Mouse (Mus musculus) embryonic facial prominence, embryonic 11.5 days (tissue): ENCODE measurements around the gene Uggt2. TPM values are rescaled to one million over a fixed set of nuclear protein-coding genes. Genes with fewer than 3 reads are reported as not detected.

ENCODE experiments used
- ATAC-seq: fragments of 200-750 bp; cut with Nextera tagmentation; replicated peaks from 2 replicates; pipeline ENCODE4 v1.8.0; 2017; ENCODE audit warnings: low read depth; ENCODE audit not compliant: insufficient number of reproducible peaks, low FRiP score, low TSS enrichment
- DNase-seq: peaks from one replicate; pipeline ENCODE4 v3.0.0-alpha.2; 2015; ENCODE audit warnings: low spot score
- H3K27ac ChIP-seq: fragments of 300-500 bp; sonication (generic); replicated peaks from 2 replicates; pipeline ENCODE4 v1.5.1; 2014; ENCODE audit warnings: mild to moderate bottlenecking, low read depth, low read length, control low read depth
- H3K27me3 ChIP-seq: fragments of 300-500 bp; sonication (generic); 2 replicates; pipeline ENCODE4 v1.6.1; 2014; ENCODE audit warnings: mild to moderate bottlenecking, low read length, moderate library complexity, mixed read lengths; ENCODE audit not compliant: control insufficient read depth, insufficient read depth
- H3K36me3 ChIP-seq: fragments of 300-500 bp; sonication (generic); replicated peaks from 2 replicates; pipeline ENCODE4 v1.6.1; 2014; ENCODE audit warnings: low read depth, mild to moderate bottlenecking, low read length, moderate library complexity, mixed read lengths; ENCODE audit not compliant: control insufficient read depth, insufficient read depth
- H3K4me1 ChIP-seq: fragments of 300-500 bp; sonication (generic); 2 replicates; pipeline ENCODE4 v1.6.1; 2014; ENCODE audit warnings: low read length, mixed read lengths; ENCODE audit not compliant: control insufficient read depth, insufficient read depth
- H3K4me2 ChIP-seq: fragments of 300-500 bp; sonication (generic); 2 replicates; pipeline ENCODE4 v1.6.1; 2014; ENCODE audit warnings: low read depth, mild to moderate bottlenecking, control low read depth, low read length, moderate library complexity
- H3K4me3 ChIP-seq: fragments of 300-500 bp; sonication (generic); 2 replicates; pipeline ENCODE4 v1.5.1; 2014; ENCODE audit warnings: low read depth, low read length, control low read depth
- H3K9ac ChIP-seq: fragments of 300-500 bp; sonication (generic); replicated peaks from 2 replicates; pipeline ENCODE4 v1.6.1; 2014; ENCODE audit warnings: mild to moderate bottlenecking, control low read depth, low read length
- H3K9me3 ChIP-seq: fragments of 300-500 bp; sonication (generic); replicated peaks from 2 replicates; pipeline ENCODE4 v1.6.1; 2016; ENCODE audit warnings: mild to moderate bottlenecking, low read length, inconsistent platforms, mixed read lengths; ENCODE audit not compliant: control insufficient read depth
- WGBS: fragments of 180-500 bp; shearing (Covaris S2); extraction: QIAGEN DNeasy Blood & Tissue Kit; methylation state at CpG from one replicate; pipeline ENCODE4 v1.1.7; 2014; 5-methylcytosine and 5-hydroxymethylcytosine counted together
- polyA plus RNA-seq: library from polyadenylated mRNA; unstranded; fragments of >200 nt; fragmentation: Nextera tagmentation; extraction: Ambion mirVana; gene quantifications from 2 replicates; pipeline ENCODE4 v1.2.1, GENCODE M21; 2014

Uggt2 gene
- polyA plus RNA-seq = 13.5 and 15.6 TPM in 2 replicates

GRCm38 (mm10) chr14:119098851-119099569, at the start of gene Uggt2:
Gene Uggt2 (minus strand): TSS chr14:119099430.
- Histone ChIP-seq H3K4me1 (no peaks in the 10 kb centered on the region), H3K4me2 (peak within 1 kb of the TSS; percentile 67), H3K4me3 (peak within 1 kb of the TSS; percentile 82), H3K9ac (peak within 1 kb of the TSS; percentile 96), H3K36me3 (no peaks in the 10 kb centered on the region), H3K27ac (peak within 1 kb of the TSS; percentile 62), H3K27me3 (no peaks in the 10 kb centered on the region), H3K9me3 (no peaks in the 10 kb centered on the region)
- DNase-seq = peak; percentile 91
- WGBS = under 1% methylated on average over 70 of the region's 72 CpGs
- peak; percentile 95 for ATAC-seq

- Histone ChIP-seq H3K27ac (no peak overlapping the region), H3K36me3 (no peaks in the 10 kb centered on the region), H3K4me3 (no peak overlapping the region), H3K27me3 (peaks cover 30% of the 10 kb centered on the region), H3K9ac (no peak overlapping the region), H3K4me1 (no peaks in the 10 kb centered on the region; the same call in 1 of the 2 replicates), H3K9me3 (no peaks in the 10 kb centered on the region), H3K4me2 (no peak overlapping the region)
- WGBS = 39% methylated on average over 9 of the region's 9 CpGs
- ATAC-seq (no peak), DNase-seq (no peak)
These were observed 40.2 kb upstream of the Uggt2 start for GRCm38 (mm10) chr14:119139381-119139950.

GRCm38 (mm10) chr14:119138786-119139100, 39.5 kb upstream of the Uggt2 start:
- DNase-seq (no peak), ATAC-seq (no peak)
- H3K27me3 ChIP-seq = peaks cover 30% of the 10 kb centered on the region
- no peaks in the 10 kb centered on the region for H3K36me3 ChIP-seq
- no peaks in the 10 kb centered on the region; the same call in 1 of the 2 replicates for H3K4me1 ChIP-seq
- 3% methylated on average over 20 of the region's 20 CpGs for WGBS
- H3K9ac ChIP-seq = no peak overlapping the region
- H3K4me3 ChIP-seq = peak overlapping the region; percentile 61
- no peak overlapping the region for H3K27ac ChIP-seq
- peak overlapping the region; percentile 96 for H3K4me2 ChIP-seq
- no peaks in the 10 kb centered on the region for H3K9me3 ChIP-seq

GRCm38 (mm10) chr14:119137906-119138785, 38.9 kb upstream of the Uggt2 start, which contains the start of gene Hs6st3:
Gene Hs6st3 (plus strand): TSS chr14:119138341.
- Histone ChIP-seq H3K9ac (peak within 1 kb of the TSS; percentile 58), H3K27ac (no peak within 1 kb of the TSS), H3K4me3 (peak within 1 kb of the TSS; percentile 61), H3K4me1 (no peaks in the 10 kb centered on the region; the same call in 1 of the 2 replicates), H3K9me3 (no peaks in the 10 kb centered on the region), H3K27me3 (peaks cover 30% of the 10 kb centered on the region), H3K4me2 (peak within 1 kb of the TSS; percentile 96), H3K36me3 (no peaks in the 10 kb centered on the region)
- under 1% methylated on average over 77 of the region's 100 CpGs for WGBS
- ATAC-seq (peak; percentile 65), DNase-seq (peak; percentile 31)

- H3K9ac ChIP-seq = peak overlapping the region; percentile 58
- H3K4me3 ChIP-seq = peak overlapping the region; percentile 61
- H3K27ac ChIP-seq = no peak overlapping the region
- H3K4me2 ChIP-seq = peak overlapping the region; percentile 96
- under 1% methylated on average over 38 of the region's 38 CpGs for WGBS
- DNase-seq = peak; percentile 67
- H3K9me3 ChIP-seq = no peaks in the 10 kb centered on the region
- H3K36me3 ChIP-seq = no peaks in the 10 kb centered on the region
- peak; percentile 73 for ATAC-seq
- no peaks in the 10 kb centered on the region; the same call in 1 of the 2 replicates for H3K4me1 ChIP-seq
- peaks cover 30% of the 10 kb centered on the region for H3K27me3 ChIP-seq
These were observed 38.3 kb upstream of the Uggt2 start for GRCm38 (mm10) chr14:119137512-119137905.

- H3K4me3 ChIP-seq = no peak overlapping the region
- no peak overlapping the region for H3K9ac ChIP-seq
- no peak overlapping the region for H3K4me2 ChIP-seq
- no peaks in the 10 kb centered on the region for H3K27me3 ChIP-seq
- ATAC-seq (peak; percentile 55; the same call in 1 of the 2 replicates), DNase-seq (no peak)
- H3K36me3 ChIP-seq = no peaks in the 10 kb centered on the region
- H3K4me1 ChIP-seq = no peaks in the 10 kb centered on the region
- 85% methylated on average over 2 of the region's 2 CpGs for WGBS
- H3K27ac ChIP-seq = no peak overlapping the region
- no peaks in the 10 kb centered on the region for H3K9me3 ChIP-seq
These were observed 28.1 kb upstream of the Uggt2 start for GRCm38 (mm10) chr14:119127330-119127729.

GRCm38 (mm10) chr14:119125840-119126239, 26.6 kb upstream of the Uggt2 start:
- Histone ChIP-seq H3K9ac (no peak overlapping the region), H3K4me2 (no peak overlapping the region), H3K36me3 (no peaks in the 10 kb centered on the region), H3K27ac (no peak overlapping the region), H3K4me1 (no peaks in the 10 kb centered on the region), H3K9me3 (no peaks in the 10 kb centered on the region), H3K27me3 (no peaks in the 10 kb centered on the region), H3K4me3 (no peak overlapping the region)
- no peak for ATAC-seq
- no peak for DNase-seq
- WGBS = 48% methylated on average over 4 of the region's 4 CpGs
